Mouse (Mus musculus): ENCODE results near the gene Wdr91.

The Wdr91 gene

GRCm38 (mm10) chr6:34861546-34862053, 49.1 kb downstream of the Wdr91 start:
- DNase-seq: no peak

GRCm38 (mm10) chr6:34832352-34832751, 78.3 kb downstream of the Wdr91 start:
- no peak for DNase-seq

Measured in kidney, postnatal 14 days (tissue).